Mouse (Mus musculus): ENCODE data around the gene Abca12. TPM values are rescaled to one million over a fixed set of nuclear protein-coding genes. Genes with fewer than 3 reads are reported as not detected.

Gene Abca12
- total and polyA plus RNA-seq, 2 experiments, result not detected

DNA sequence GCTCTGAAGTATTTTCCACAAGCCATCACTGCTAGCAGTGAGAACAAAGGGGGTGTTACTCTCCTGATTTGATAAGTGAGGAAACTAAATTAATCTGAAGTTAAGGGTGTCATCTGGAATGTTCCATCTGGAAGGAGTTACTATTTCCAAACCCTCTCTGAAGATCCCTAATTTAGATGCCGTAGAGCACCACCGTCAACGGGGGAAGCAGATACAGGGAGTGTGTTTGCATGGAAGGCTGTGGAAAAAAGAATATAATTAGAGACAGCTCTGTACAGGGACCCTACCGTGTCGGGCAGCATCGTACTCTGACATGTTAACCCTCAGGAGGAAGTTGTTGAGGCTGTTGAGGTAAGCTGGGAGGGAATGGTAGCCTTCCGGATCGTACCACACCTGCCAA is 142.6 kb downstream of the Abca12 start:
- Histone ChIP-seq H3K27me3 (ENCODE audit: control insufficient read depth, insufficient read depth, low read length) (no peaks in the 10 kb centered on the region), H3K27ac (replicated peaks; ENCODE audit: insufficient read depth, low read depth, low read length) (no peak overlapping the region), H3K9ac (ENCODE audit: low read depth, low read length) (no peak overlapping the region), H3K4me3 (ENCODE audit: insufficient read depth, low read depth, low read length) (no peak overlapping the region), H3K79me2 (ENCODE audit: control insufficient read depth, insufficient read depth, low read length) (no peaks in the 10 kb centered on the region), H3K4me1 (ENCODE audit: control insufficient read depth, insufficient read depth, low read length) (no peaks in the 10 kb centered on the region), H3K36me3 (ENCODE audit: control insufficient read depth, insufficient read depth, low read length) (no peaks in the 10 kb centered on the region)
- no peak for DNase-seq (ENCODE audit: extremely low read depth, low read depth, low spot score)
- WGBS, result 86% methylated on average over 8 of the region's 8 CpGs
- TF ChIP-seq CTCF (IDR thresholded peaks at IDR 0.05; ENCODE audit: low read depth, low read length) (no peak), POLR2A (IDR thresholded peaks at IDR 0.05; ENCODE audit: extremely low read depth, insufficient read depth, low read length) (no peak)

- Histone ChIP-seq H3K4me1 (ENCODE audit: control insufficient read depth, insufficient read depth, low read length) (no peaks in the 10 kb centered on the region), H3K9ac (ENCODE audit: low read depth, low read length) (no peak overlapping the region), H3K36me3 (ENCODE audit: control insufficient read depth, insufficient read depth, low read length) (no peaks in the 10 kb centered on the region), H3K27me3 (ENCODE audit: control insufficient read depth, insufficient read depth, low read length) (no peaks in the 10 kb centered on the region), H3K79me2 (ENCODE audit: control insufficient read depth, insufficient read depth, low read length) (no peaks in the 10 kb centered on the region), H3K27ac (replicated peaks; ENCODE audit: insufficient read depth, low read depth, low read length) (no peak overlapping the region), H3K4me3 (ENCODE audit: insufficient read depth, low read depth, low read length) (no peak overlapping the region)
- WGBS, result 88% methylated on average over 3 of the region's 3 CpGs
- TF ChIP-seq CTCF (IDR thresholded peaks at IDR 0.05; ENCODE audit: low read depth, low read length) (no peak), POLR2A (IDR thresholded peaks at IDR 0.05; ENCODE audit: extremely low read depth, insufficient read depth, low read length) (no peak)
- DNase-seq (ENCODE audit: extremely low read depth, low read depth, low spot score), result no peak
Measured at GRCm38 (mm10) chr1:71270083-71270482, 144.6 kb downstream of the Abca12 start.

- Histone ChIP-seq H3K4me1 (ENCODE audit: control insufficient read depth, insufficient read depth, low read length) (no peaks in the 10 kb centered on the region), H3K79me2 (ENCODE audit: control insufficient read depth, insufficient read depth, low read length) (no peaks in the 10 kb centered on the region), H3K4me3 (ENCODE audit: insufficient read depth, low read depth, low read length) (no peak overlapping the region), H3K27ac (replicated peaks; ENCODE audit: insufficient read depth, low read depth, low read length) (no peak overlapping the region), H3K9ac (ENCODE audit: low read depth, low read length) (no peak overlapping the region), H3K36me3 (ENCODE audit: control insufficient read depth, insufficient read depth, low read length) (no peaks in the 10 kb centered on the region), H3K27me3 (ENCODE audit: control insufficient read depth, insufficient read depth, low read length) (no peaks in the 10 kb centered on the region)
- no peak for TF ChIP-seq CTCF (IDR thresholded peaks at IDR 0.05; ENCODE audit: low read depth, low read length)
- no peak for TF ChIP-seq POLR2A (IDR thresholded peaks at IDR 0.05; ENCODE audit: extremely low read depth, insufficient read depth, low read length)
- no peak for DNase-seq (ENCODE audit: extremely low read depth, low read depth, low spot score)
- WGBS, result 92% methylated on average over 8 of the region's 8 CpGs
Measured at GRCm38 (mm10) chr1:71266630-71267029, 148.1 kb downstream of the Abca12 start.

- no peak overlapping the region for H3K4me3 ChIP-seq (ENCODE audit: insufficient read depth, low read depth, low read length)
- WGBS, result 93% methylated on average over 7 of the region's 7 CpGs
- H3K4me1 ChIP-seq (ENCODE audit: control insufficient read depth, insufficient read depth, low read length), result no peaks in the 10 kb centered on the region
- H3K9ac ChIP-seq (ENCODE audit: low read depth, low read length), result no peak overlapping the region
- no peak for DNase-seq (ENCODE audit: extremely low read depth, low read depth, low spot score)
- H3K27me3 ChIP-seq (ENCODE audit: control insufficient read depth, insufficient read depth, low read length), result no peaks in the 10 kb centered on the region
- no peaks in the 10 kb centered on the region for H3K79me2 ChIP-seq (ENCODE audit: control insufficient read depth, insufficient read depth, low read length)
- no peak overlapping the region for H3K27ac ChIP-seq (replicated peaks; ENCODE audit: insufficient read depth, low read depth, low read length)
- no peak for TF ChIP-seq CTCF (IDR thresholded peaks at IDR 0.05; ENCODE audit: low read depth, low read length)
- TF ChIP-seq POLR2A (IDR thresholded peaks at IDR 0.05; ENCODE audit: extremely low read depth, insufficient read depth, low read length), result no peak
- no peaks in the 10 kb centered on the region for H3K36me3 ChIP-seq (ENCODE audit: control insufficient read depth, insufficient read depth, low read length)
Measured at GRCm38 (mm10) chr1:71263532-71263931, 151.2 kb downstream of the Abca12 start.

DNA sequence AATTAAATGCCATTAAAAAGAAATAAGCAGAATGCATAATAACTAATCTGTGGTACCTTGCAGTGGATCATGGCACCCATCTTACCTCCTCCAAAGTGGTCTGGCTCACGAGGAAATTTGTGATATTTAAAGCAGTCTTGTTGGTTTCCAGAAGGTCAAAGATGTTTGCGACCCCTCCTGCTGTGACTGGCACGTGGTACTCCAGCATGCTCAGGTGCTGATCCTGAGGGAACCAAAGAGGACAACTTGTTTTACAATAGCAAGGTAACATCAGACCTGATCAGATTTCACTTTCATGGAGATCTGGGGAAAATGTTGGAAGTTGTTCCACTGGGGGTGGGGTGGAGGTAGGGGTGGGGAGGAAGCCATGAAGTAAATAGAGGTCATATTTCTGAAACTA is 170.1 kb downstream of the Abca12 start:
- WGBS, result 64% methylated on average over 3 of the region's 3 CpGs
- TF ChIP-seq POLR2A (IDR thresholded peaks at IDR 0.05; ENCODE audit: extremely low read depth, insufficient read depth, low read length) (no peak), CTCF (IDR thresholded peaks at IDR 0.05; ENCODE audit: low read depth, low read length) (no peak)
- Histone ChIP-seq H3K27me3 (ENCODE audit: control insufficient read depth, insufficient read depth, low read length) (no peaks in the 10 kb centered on the region), H3K4me3 (ENCODE audit: insufficient read depth, low read depth, low read length) (no peak overlapping the region), H3K27ac (replicated peaks; ENCODE audit: insufficient read depth, low read depth, low read length) (no peak overlapping the region), H3K36me3 (ENCODE audit: control insufficient read depth, insufficient read depth, low read length) (no peaks in the 10 kb centered on the region), H3K9ac (ENCODE audit: low read depth, low read length) (no peak overlapping the region), H3K4me1 (ENCODE audit: control insufficient read depth, insufficient read depth, low read length) (no peaks in the 10 kb centered on the region), H3K79me2 (ENCODE audit: control insufficient read depth, insufficient read depth, low read length) (no peaks in the 10 kb centered on the region)
- DNase-seq (ENCODE audit: extremely low read depth, low read depth, low spot score), result no peak

- no peak for TF ChIP-seq POLR2A (IDR thresholded peaks at IDR 0.05; ENCODE audit: extremely low read depth, insufficient read depth, low read length)
- TF ChIP-seq CTCF (IDR thresholded peaks at IDR 0.05; ENCODE audit: low read depth, low read length), result no peak
Measured at GRCm38 (mm10) chr1:71241396-71241795, 173.3 kb downstream of the Abca12 start.

More at GRCm38 (mm10) chr1:71241396-71241795, 173.3 kb downstream of the Abca12 start:
- Histone ChIP-seq H3K4me1 (ENCODE audit: control insufficient read depth, insufficient read depth, low read length) (no peaks in the 10 kb centered on the region), H3K27ac (replicated peaks; ENCODE audit: insufficient read depth, low read depth, low read length) (no peak overlapping the region), H3K27me3 (ENCODE audit: control insufficient read depth, insufficient read depth, low read length) (no peaks in the 10 kb centered on the region), H3K9ac (ENCODE audit: low read depth, low read length) (no peak overlapping the region), H3K36me3 (ENCODE audit: control insufficient read depth, insufficient read depth, low read length) (no peaks in the 10 kb centered on the region), H3K4me3 (ENCODE audit: insufficient read depth, low read depth, low read length) (no peak overlapping the region), H3K79me2 (ENCODE audit: control insufficient read depth, insufficient read depth, low read length) (no peaks in the 10 kb centered on the region)
- WGBS, result 77% methylated on average over 1 of the region's 1 CpGs
- DNase-seq (ENCODE audit: extremely low read depth, low read depth, low spot score), result no peak
